Mouse (Mus musculus) heart, postnatal 4 days (tissue): ENCODE data around the gene Cep104. TPM values are rescaled to one million over a fixed set of nuclear protein-coding genes. Genes with fewer than 3 reads are reported as not detected.
A peak's percentile ranks its signal among the peaks of the same experiment; 100 is the strongest.

Source experiments
- DNase-seq: peaks from one replicate; pipeline ENCODE4 v3.0.0; 2021
- total RNA-seq, 2 experiments: library from RNA; stranded (reverse); gene quantifications; 2 replicates each; pipeline ENCODE4 v1.2.3; 2021

Gene Cep104
- total RNA-seq, 2 experiments from 2014 or later = 24.1 to 26.4 TPM

DNA sequence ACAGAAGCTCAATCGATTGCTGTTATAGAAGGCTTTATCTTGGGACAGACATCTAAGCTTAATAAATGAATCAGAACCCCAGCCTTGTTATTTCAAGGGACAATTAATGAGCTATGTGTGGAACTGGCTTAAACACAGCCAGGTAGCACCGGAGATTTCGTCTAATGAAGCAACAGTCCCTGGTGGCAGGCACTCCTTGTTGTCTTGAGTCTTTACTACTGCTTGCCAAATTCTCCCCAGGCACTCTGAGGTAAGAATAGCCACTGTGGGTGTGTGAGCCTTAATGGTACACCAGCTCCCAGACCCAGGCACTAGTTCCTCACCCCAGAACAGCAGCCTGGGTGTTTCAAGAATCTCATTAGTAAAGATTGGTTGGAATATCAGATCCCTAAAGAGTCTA, 76.4 kb downstream of the Cep104 start:
- no peak for DNase-seq

DNA sequence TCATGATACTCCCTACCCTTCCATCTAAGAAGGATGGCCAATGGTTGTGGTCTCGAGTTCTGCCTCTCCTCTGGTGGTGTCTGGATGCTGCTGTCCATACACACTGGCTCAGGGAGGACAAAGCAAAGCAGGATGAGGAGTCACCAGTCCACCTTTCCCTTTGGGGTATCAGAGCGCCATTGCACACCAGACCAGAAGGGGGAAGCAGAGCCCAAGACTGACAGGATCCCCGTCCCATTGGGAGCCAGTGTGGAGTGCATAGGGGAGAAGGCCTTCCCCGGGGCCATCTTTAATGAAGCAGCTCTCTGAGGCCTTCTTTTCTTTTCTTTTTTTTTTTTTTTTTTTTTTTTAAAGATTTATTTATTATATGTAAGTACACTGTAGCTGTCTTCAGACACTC, 78.1 kb downstream of the Cep104 start:
- DNase-seq = no peak

DNA sequence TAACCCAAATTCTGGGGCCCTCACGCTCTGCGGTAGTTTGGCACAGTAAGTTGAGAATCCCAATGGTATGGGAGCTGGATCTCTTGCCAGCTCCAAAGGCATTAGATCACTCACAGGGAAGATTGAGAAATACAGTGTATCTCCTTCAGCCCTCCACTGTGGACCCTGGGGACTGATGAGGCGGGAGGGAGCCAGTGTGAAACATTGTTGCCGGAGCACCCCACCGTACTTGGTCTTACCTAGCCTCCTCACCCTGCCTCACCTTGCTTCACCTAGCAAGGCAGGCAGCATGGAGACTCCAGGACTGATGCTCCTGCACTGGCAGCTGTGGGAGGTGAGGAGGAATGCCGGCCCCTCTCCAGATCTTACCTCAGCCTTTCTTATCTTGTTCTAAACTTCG, 80.5 kb downstream of the Cep104 start:
- DNase-seq = peak; percentile 14

DNA sequence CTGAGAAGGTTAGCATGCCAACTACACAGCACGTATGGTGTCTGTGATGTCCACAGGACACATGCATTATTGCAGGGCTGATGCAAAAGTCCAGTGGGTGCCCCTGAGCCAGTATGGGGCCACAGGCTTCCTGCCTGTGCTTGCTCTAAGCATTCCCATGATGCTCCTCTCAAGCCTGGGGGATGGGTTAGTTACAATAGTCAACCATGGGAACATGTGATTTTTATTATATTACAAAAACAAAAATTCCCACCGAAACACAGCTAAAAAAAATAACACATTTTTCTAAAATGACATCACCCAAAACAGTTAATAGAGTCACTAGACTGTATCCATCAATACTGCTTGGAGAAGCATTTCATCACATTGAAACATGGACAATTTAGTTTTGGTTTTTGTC, 81.1 kb downstream of the Cep104 start:
- no peak for DNase-seq

DNA sequence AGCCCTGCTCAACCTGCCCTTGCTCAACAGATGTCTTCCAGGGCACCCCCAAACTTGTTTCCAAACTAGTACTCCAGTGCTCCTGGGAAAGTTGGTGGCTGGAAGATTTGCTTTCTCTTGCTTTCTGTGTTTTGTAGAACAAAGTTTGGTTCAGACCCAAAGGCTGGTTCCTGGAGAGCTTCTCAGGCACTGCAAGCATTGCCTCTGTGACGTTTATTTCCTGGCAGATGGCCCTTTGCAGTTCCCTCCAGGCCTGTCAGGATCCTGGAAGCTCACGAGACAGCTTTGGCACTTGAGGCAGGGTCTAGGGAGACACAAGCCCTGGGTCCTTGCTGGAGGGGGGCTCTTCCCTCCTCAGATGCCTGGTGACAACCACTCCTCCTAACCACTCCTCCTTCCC, 81.7 kb downstream of the Cep104 start:
- peak; percentile 48 for DNase-seq

DNA sequence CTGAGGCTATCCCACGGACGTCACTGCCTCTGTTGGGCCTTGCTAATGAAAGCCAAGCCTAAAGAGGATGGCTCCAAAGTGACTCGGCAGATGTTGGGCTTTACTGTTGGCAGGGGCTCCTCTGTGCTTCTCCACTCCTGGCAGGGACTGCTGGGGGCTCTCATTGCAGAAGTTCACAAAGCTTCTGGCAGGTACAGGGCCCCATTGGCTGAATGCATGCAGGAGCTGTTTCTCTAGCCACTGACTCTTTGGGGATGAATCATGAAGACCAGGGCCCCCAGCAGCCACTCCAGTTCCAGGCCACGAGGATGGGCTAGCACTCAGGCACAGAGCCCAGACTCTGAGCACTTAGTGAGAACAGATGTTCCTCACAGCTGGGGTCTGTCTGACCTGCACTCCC, 82.7 kb downstream of the Cep104 start:
- peak; percentile 31 for DNase-seq

Other genes starting within 250 kb of the Cep104 start
- gene A430005L14Rik, start 18.0 kb upstream of the Cep104 start, total RNA-seq = 10 to 100 TPM; 17.1 to 18.5 TPM
- 1 to 10 TPM; 5.8 to 6.2 TPM for gene Dffb, start 68 bp upstream of the Cep104 start, total RNA-seq
- gene Lrrc47, start 36.5 kb downstream of the Cep104 start, total RNA-seq = 10 to 100 TPM; 45.8 to 46.7 TPM
- 10 to 100 TPM; 11.7 to 14.8 TPM for gene Smim1, start 51.0 kb downstream of the Cep104 start, total RNA-seq
- not detected for gene Ccdc27, start 67.5 kb downstream of the Cep104 start, total RNA-seq
- gene Trp73, start 165.0 kb downstream of the Cep104 start, total RNA-seq = not detected
- gene Wrap73, start 167.2 kb downstream of the Cep104 start, total RNA-seq = 10 to 100 TPM; 11.6 to 13.3 TPM
- 100 to 1,000 TPM; 100 to 113 TPM for gene Tprgl, start 185.5 kb downstream of the Cep104 start, total RNA-seq
- 10 to 100 TPM; 50.0 to 52.8 TPM for gene Megf6, start 195.5 kb downstream of the Cep104 start, total RNA-seq